Mouse (Mus musculus) testis, adult 2 months (tissue): ENCODE results near the gene Ncapd3. TPM values are rescaled to one million over a fixed set of nuclear protein-coding genes. Genes with fewer than 3 reads are reported as not detected.

ENCODE experiments used
- H3K27ac ChIP-seq: fragments of 200-500 bp; 2 replicates; pipeline ENCODE4 v1.5.1; 2012; ENCODE audit warnings: low read depth, low read length; ENCODE audit not compliant: control insufficient read depth, insufficient read depth
- H3K27me3 ChIP-seq: fragments of 200-500 bp; 2 replicates; pipeline ENCODE4 v1.6.1; 2012; ENCODE audit warnings: mild to moderate bottlenecking, low read length, moderate library complexity; ENCODE audit not compliant: control insufficient read depth, insufficient read depth
- H3K36me3 ChIP-seq: fragments of 200-500 bp; 2 replicates; pipeline ENCODE4 v1.6.1; 2012; ENCODE audit warnings: mild to moderate bottlenecking, low read length; ENCODE audit not compliant: control insufficient read depth, insufficient read depth
- H3K4me1 ChIP-seq: fragments of 200-500 bp; 2 replicates; pipeline ENCODE4 v1.6.1; 2012; ENCODE audit warnings: low read length; ENCODE audit not compliant: control insufficient read depth, insufficient read depth
- H3K4me3 ChIP-seq: fragments of 200-500 bp; 2 replicates; pipeline ENCODE4 v1.5.1; 2012; ENCODE audit warnings: low read depth, mild to moderate bottlenecking, low read length, moderate library complexity, mixed read lengths; ENCODE audit not compliant: control insufficient read depth
- CTCF ChIP-seq: fragments of 200-500 bp; IDR thresholded peaks from 2 replicates; pipeline ENCODE4 v1.5.1; 2012; ENCODE audit warnings: low read depth, mild to moderate bottlenecking, inconsistent platforms, low read length, moderate library complexity; ENCODE audit not compliant: control insufficient read depth, insufficient read depth, insufficient replicate concordance
- POLR2A ChIP-seq: fragments of 200-500 bp; IDR thresholded peaks from 2 replicates; pipeline ENCODE4 v1.6.1; 2012; ENCODE audit warnings: low read depth, mild to moderate bottlenecking, inconsistent platforms, low read length, moderate library complexity; ENCODE audit not compliant: control insufficient read depth
- polyA plus RNA-seq: library from polyadenylated mRNA; depleted of rRNA; stranded (reverse); fragments of >200 nt; gene quantifications from 2 replicates; pipeline ENCODE4 v1.2.3, GENCODE M21; 2012

The Ncapd3 gene
- polyA plus RNA-seq, 1 experiment = 16.4 TPM

DNA sequence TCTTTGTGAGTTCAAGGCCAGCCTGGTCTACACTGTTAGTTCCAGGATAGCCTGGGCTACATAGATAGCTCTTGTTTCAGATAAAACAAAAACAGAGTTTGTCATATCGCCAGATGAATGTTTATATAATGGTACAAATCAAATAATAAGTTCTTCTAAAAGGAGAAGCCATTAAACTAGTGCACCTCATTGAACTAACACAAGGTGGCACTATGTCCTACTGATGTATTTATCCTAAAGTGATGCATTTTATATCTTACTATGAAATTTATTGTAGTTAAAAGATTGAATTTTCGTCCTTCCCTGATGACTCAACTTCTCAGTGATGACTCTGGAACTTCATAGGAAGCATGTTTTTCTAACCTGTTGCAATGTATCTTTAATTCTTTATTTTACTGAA, 19.5 kb downstream of the Ncapd3 start:
- Histone ChIP-seq H3K27ac (no peak overlapping the region), H3K36me3 (peaks cover 4% of the 10 kb centered on the region), H3K4me1 (no peaks in the 10 kb centered on the region), H3K27me3 (no peaks in the 10 kb centered on the region), H3K4me3 (no peak overlapping the region)
- TF ChIP-seq CTCF (no peak), POLR2A (no peak)

GRCm38 (mm10) chr9:27058341-27058740, 28.4 kb downstream of the Ncapd3 start:
- H3K4me3 ChIP-seq = no peak overlapping the region
- H3K27ac ChIP-seq = no peak overlapping the region
- peaks cover 1% of the 10 kb centered on the region; the same call in 1 of the 2 replicates for H3K36me3 ChIP-seq
- no peaks in the 10 kb centered on the region for H3K27me3 ChIP-seq
- TF ChIP-seq POLR2A (no peak), CTCF (no peak)
- no peaks in the 10 kb centered on the region for H3K4me1 ChIP-seq

DNA sequence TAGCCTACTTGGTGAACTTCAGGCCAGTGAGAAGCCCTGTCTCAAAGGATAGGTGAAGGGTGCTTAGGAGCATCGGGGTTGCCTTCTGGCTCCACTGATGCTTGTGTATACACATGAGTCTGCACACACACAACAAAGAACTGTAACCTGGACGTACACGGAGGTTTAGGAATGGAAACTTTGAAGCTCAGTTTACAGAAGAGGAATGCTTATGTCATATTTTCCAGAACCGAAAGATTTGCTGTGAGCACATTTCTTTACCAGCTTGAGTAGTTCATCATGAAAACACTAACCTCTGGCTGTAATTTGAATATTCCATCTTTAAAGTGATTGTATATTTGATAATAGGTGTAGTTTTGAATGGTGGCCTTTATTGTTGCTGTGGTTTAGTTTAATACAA, 40.9 kb downstream of the Ncapd3 start:
- no peaks in the 10 kb centered on the region for H3K27me3 ChIP-seq
- H3K4me1 ChIP-seq = no peaks in the 10 kb centered on the region
- H3K4me3 ChIP-seq = no peak overlapping the region
- H3K27ac ChIP-seq = no peak overlapping the region
- no peak for TF ChIP-seq CTCF
- TF ChIP-seq POLR2A = no peak
- H3K36me3 ChIP-seq = peaks cover 5% of the 10 kb centered on the region

GRCm38 (mm10) chr9:27074677-27075076, 44.7 kb downstream of the Ncapd3 start:
- no peak overlapping the region for H3K4me3 ChIP-seq
- TF ChIP-seq POLR2A = no peak
- TF ChIP-seq CTCF = no peak
- H3K4me1 ChIP-seq = no peaks in the 10 kb centered on the region
- no peak overlapping the region for H3K27ac ChIP-seq
- peaks cover 5% of the 10 kb centered on the region for H3K36me3 ChIP-seq
- no peaks in the 10 kb centered on the region for H3K27me3 ChIP-seq

DNA sequence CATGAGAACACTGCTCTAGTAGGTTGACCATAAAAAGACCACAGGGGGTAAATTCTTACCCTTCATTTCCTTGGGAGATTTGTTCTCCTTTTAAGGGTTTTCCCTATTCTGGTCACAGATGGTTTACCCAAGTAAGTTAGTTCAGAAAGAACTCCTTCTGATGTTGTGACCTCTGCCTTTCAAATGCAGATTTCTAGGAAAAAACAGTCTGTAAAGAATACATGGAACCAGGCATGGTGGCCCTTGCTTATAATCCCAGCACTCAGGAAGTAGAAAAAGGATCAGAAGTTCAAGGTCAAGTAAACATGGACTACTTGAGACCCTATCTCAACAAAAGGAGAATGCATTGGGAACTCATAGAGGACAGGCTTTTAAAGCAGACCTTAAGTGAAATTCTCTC, 45.8 kb downstream of the Ncapd3 start:
- Histone ChIP-seq H3K4me1 (no peaks in the 10 kb centered on the region), H3K27ac (no peak overlapping the region), H3K27me3 (no peaks in the 10 kb centered on the region), H3K36me3 (peaks cover 2% of the 10 kb centered on the region), H3K4me3 (no peak overlapping the region)
- TF ChIP-seq CTCF = no peak
- no peak for TF ChIP-seq POLR2A

DNA sequence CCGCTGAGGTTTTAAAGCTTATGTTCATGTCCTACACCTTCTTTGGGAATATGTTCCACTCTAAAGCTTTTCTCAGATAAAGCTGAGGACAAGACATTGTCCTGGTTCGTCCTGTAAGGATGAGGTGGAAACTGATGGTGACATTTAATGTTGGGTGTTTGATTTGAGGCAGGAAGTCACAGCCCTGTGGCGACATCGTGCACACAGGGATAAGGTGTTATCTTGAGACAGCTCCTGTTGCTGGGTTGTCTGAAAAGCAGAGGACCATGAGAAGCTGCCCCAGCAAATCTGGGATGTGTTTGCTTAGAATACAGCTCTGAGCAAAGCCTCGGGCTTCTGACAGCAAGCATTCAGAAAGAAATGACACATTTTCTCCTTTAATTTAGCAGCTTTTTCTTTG, 56.3 kb downstream of the Ncapd3 start:
- H3K36me3 ChIP-seq = peaks cover 5% of the 10 kb centered on the region
- no peaks in the 10 kb centered on the region for H3K27me3 ChIP-seq
- H3K4me1 ChIP-seq = no peaks in the 10 kb centered on the region
- TF ChIP-seq CTCF (no peak), POLR2A (no peak)
- H3K4me3 ChIP-seq = no peak overlapping the region
- no peak overlapping the region for H3K27ac ChIP-seq

DNA sequence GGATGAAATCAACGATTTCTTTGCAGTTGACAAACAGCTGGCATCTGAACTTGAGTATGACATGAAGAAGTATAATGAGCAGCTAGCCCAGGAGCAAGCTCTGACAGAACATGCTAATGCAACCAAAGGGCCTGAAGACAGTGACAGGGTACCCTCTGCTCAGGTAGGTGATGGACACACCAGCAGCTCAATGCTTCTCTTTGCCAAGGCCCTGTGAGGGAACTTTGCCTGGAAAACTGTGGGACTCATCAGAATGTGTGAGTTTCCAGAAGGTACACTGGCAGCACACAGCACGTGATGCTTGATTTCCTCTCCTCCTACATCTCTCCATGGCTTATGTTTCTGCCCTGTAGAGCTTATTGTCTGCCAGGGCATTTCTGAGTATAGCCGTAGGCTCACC, 57.4 kb downstream of the Ncapd3 start:
- Histone ChIP-seq H3K27me3 (no peaks in the 10 kb centered on the region), H3K36me3 (peaks cover 5% of the 10 kb centered on the region), H3K27ac (no peak overlapping the region), H3K4me3 (no peak overlapping the region), H3K4me1 (no peaks in the 10 kb centered on the region)
- TF ChIP-seq CTCF = no peak
- TF ChIP-seq POLR2A = no peak

DNA sequence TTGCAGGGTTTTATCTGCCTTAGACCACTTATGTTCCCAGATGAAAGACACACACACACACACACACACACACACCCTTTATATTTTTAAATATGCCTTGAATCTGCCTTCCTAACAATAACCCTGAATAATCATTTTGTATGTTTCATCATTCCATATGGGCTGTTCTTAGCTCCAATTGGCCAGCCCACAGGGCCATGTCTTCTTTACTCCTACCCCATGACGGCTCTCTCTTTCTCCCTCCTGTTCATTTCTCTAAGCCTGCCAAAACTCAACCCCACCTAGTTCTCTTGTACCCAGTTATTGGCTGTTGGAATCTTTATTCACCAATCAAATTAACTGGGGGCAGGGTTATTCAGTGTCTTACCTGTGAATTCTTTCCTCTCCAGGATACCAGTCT, 60.2 kb downstream of the Ncapd3 start:
- no peaks in the 10 kb centered on the region for H3K4me1 ChIP-seq
- no peak overlapping the region for H3K27ac ChIP-seq
- no peaks in the 10 kb centered on the region for H3K27me3 ChIP-seq
- TF ChIP-seq POLR2A (no peak), CTCF (no peak)
- H3K36me3 ChIP-seq = peaks cover 5% of the 10 kb centered on the region
- H3K4me3 ChIP-seq = no peak overlapping the region
